Mouse (Mus musculus) cerebellum, adult 18-20 months (tissue): ENCODE results near the gene Pou2f3.

ENCODE experiments used
- DNase-seq, 2 experiments: peaks; one replicate each; pipeline ENCODE4 v3.0.0; 2021

The Pou2f3 gene

GRCm38 (mm10) chr9:43107187-43107517, 103.0 kb downstream of the Pou2f3 start, which contains the start of gene Arhgef12:
TSS of gene Arhgef12 (minus strand) at chr9:43107239.
- DNase-seq, result peak; percentile 72 to 80

GRCm38 (mm10) chr9:43106426-43107186, 103.6 kb downstream of the Pou2f3 start:
- DNase-seq, result peak; percentile 44 to 67

GRCm38 (mm10) chr9:43105664-43106361, 104.4 kb downstream of the Pou2f3 start:
- peak; percentile 91 to 94 for DNase-seq

GRCm38 (mm10) chr9:43104873-43105663, 105.1 kb downstream of the Pou2f3 start:
- DNase-seq, result peak; percentile 55 to 65

- no peak for DNase-seq
Measured at GRCm38 (mm10) chr9:43104526-43104872, 105.7 kb downstream of the Pou2f3 start.

- peak in 1 of 2 experiments; percentile 31 for DNase-seq
Measured at GRCm38 (mm10) chr9:43103675-43104299, 106.4 kb downstream of the Pou2f3 start.

- no peak for DNase-seq
Measured at GRCm38 (mm10) chr9:43102931-43103330, 107.2 kb downstream of the Pou2f3 start.

- no peak for DNase-seq
Measured at GRCm38 (mm10) chr9:43101936-43102595, 108.1 kb downstream of the Pou2f3 start.

- no peak for DNase-seq
Measured at GRCm38 (mm10) chr9:43098922-43099321, 111.2 kb downstream of the Pou2f3 start.

GRCm38 (mm10) chr9:43097801-43098557, 112.2 kb downstream of the Pou2f3 start:
- no peak for DNase-seq

GRCm38 (mm10) chr9:43096337-43096736, 113.8 kb downstream of the Pou2f3 start:
- no peak for DNase-seq

- DNase-seq, result no peak
Measured at GRCm38 (mm10) chr9:43094828-43095227, 115.3 kb downstream of the Pou2f3 start.

GRCm38 (mm10) chr9:43093803-43094202, 116.4 kb downstream of the Pou2f3 start:
- peak; percentile 44 to 47 for DNase-seq

- no peak for DNase-seq
Measured at GRCm38 (mm10) chr9:43085686-43086285, 124.4 kb downstream of the Pou2f3 start.

GRCm38 (mm10) chr9:43084496-43085362, 125.4 kb downstream of the Pou2f3 start:
- no peak for DNase-seq

- DNase-seq, result no peak
Measured at GRCm38 (mm10) chr9:43083441-43084055, 126.6 kb downstream of the Pou2f3 start.

- no peak for DNase-seq
Measured at GRCm38 (mm10) chr9:43078711-43079110, 131.5 kb downstream of the Pou2f3 start.

- no peak for DNase-seq
Measured at GRCm38 (mm10) chr9:43076163-43076562, 134.0 kb downstream of the Pou2f3 start.

GRCm38 (mm10) chr9:43074611-43075010, 135.6 kb downstream of the Pou2f3 start:
- DNase-seq, result no peak
